ENCODE assay signal across 8 mouse cellular contexts in genomic region chr2:112196859-112197258, GRCm38 (mm10). TPM values are rescaled to one million over a fixed set of nuclear protein-coding genes. Genes with fewer than 3 reads are reported as not detected.
DNase-seq lines count a peak whose midpoint lies in the region; ATAC-seq lines count a peak whose summit lies in the region.

No protein-coding gene starts in this region.

- no peak overlapping the region for H3K4me2 ChIP-seq in midbrain, embryonic 11.5 days
- H3K4me2 ChIP-seq in midbrain, embryonic 13.5 days (replicated peaks), result no peak overlapping the region

- H3K9ac ChIP-seq in midbrain, embryonic 11.5 days (ENCODE audit: low read length), result no peak overlapping the region
- no peak overlapping the region for H3K9ac ChIP-seq in midbrain, embryonic 13.5 days (replicated peaks)

- no peak overlapping the region for H3K27ac ChIP-seq in midbrain, embryonic 11.5 days (ENCODE audit: low read depth, low read length)
- no peak overlapping the region for H3K27ac ChIP-seq in midbrain, embryonic 10.5 days (replicated peaks)
- H3K27ac ChIP-seq in midbrain, embryonic 13.5 days, result no peak overlapping the region

- H3K27me3 ChIP-seq in midbrain, embryonic 11.5 days (ENCODE audit: control insufficient read depth, insufficient read depth, low read length), result no peaks in the 10 kb centered on the region
- no peaks in the 10 kb centered on the region for H3K27me3 ChIP-seq in midbrain, embryonic 10.5 days (ENCODE audit: low read depth, poor library complexity, severe bottlenecking)
- no peaks in the 10 kb centered on the region for H3K27me3 ChIP-seq in midbrain, embryonic 13.5 days

- DNase-seq in midbrain, embryonic 11.5 days (ENCODE audit: low spot score, missing footprints), result peak; percentile 87
- no peak for DNase-seq in midbrain, embryonic 10.5 days (ENCODE audit: low spot score)
- DNase-seq in T-cell, adult 2 months (ENCODE audit: low spot score), result peak; percentile 55
- DNase-seq in cerebellum, postnatal 14 days, result peak; percentile 56 to 66
- DNase-seq in heart, postnatal 14 days, result peak; percentile 36 to 52
- peak; percentile 19 to 50 for DNase-seq in layer of hippocampus, postnatal 10 days (ENCODE audit: low spot score in 2 of 2)
- DNase-seq in thymus, postnatal 36 days, result peak; percentile 13 to 17

- peak; percentile 84; the same call in 1 of the 2 replicates for ATAC-seq in midbrain, embryonic 11.5 days (ENCODE audit: low FRiP score)
- peak; percentile 73; the same call in 1 of the 2 replicates for ATAC-seq in midbrain, embryonic 13.5 days

- intact Hi-C loops in heart, postnatal 14 days (cut with DNase I), result loop anchor here (2.0 to 5.0 kb wide), 2 partner anchors 18 to 285 kb away; partner anchors contain the start of gene Chrm5

- no peaks in the 10 kb centered on the region for H3K36me3 ChIP-seq in midbrain, embryonic 11.5 days (ENCODE audit: control insufficient read depth, insufficient read depth, low read length)
- H3K36me3 ChIP-seq in midbrain, embryonic 10.5 days, result no peaks in the 10 kb centered on the region
- no peaks in the 10 kb centered on the region for H3K36me3 ChIP-seq in midbrain, embryonic 13.5 days

- WGBS in midbrain, embryonic 11.5 days, result 1% methylated on average over 2 of the region's 2 CpGs
- 3% methylated on average over 2 of the region's 2 CpGs for WGBS in midbrain, embryonic 10.5 days
- 1% methylated on average over 2 of the region's 2 CpGs for WGBS in midbrain, embryonic 13.5 days

- no peaks in the 10 kb centered on the region for H3K4me1 ChIP-seq in midbrain, embryonic 11.5 days (ENCODE audit: control insufficient read depth, insufficient read depth, low read length)
- H3K4me1 ChIP-seq in midbrain, embryonic 10.5 days, result no peaks in the 10 kb centered on the region
- H3K4me1 ChIP-seq in midbrain, embryonic 13.5 days (replicated peaks), result no peaks in the 10 kb centered on the region

- H3K4me3 ChIP-seq in midbrain, embryonic 11.5 days (ENCODE audit: low read depth, low read length), result no peak overlapping the region
- H3K4me3 ChIP-seq in midbrain, embryonic 10.5 days, result no peak overlapping the region
- H3K4me3 ChIP-seq in midbrain, embryonic 13.5 days (replicated peaks), result no peak overlapping the region

- H3K9me3 ChIP-seq in midbrain, embryonic 11.5 days (ENCODE audit: control insufficient read depth, low read length), result no peaks in the 10 kb centered on the region
- no peaks in the 10 kb centered on the region for H3K9me3 ChIP-seq in midbrain, embryonic 10.5 days (replicated peaks)
- no peaks in the 10 kb centered on the region for H3K9me3 ChIP-seq in midbrain, embryonic 13.5 days

RNA-seq across cellular contexts. Expression of gene Lpcat4, which starts 42.4 kb away (rescaled TPM):
- polyA plus RNA-seq in midbrain, embryonic 11.5 days (2014; fragmentation: Nextera tagmentation; extraction: Ambion mirVana), result 8.9 and 9.3 TPM in 2 replicates
- 11.4 and 13.7 TPM in 2 replicates for polyA plus RNA-seq in midbrain, embryonic 10.5 days (2016; fragmentation: Nextera tagmentation; extraction: Ambion mirVana)
- total RNA-seq in heart, postnatal 14 days (2021), result 1 to 10 TPM; 4.3 to 4.4 TPM
- total RNA-seq in layer of hippocampus, postnatal 10 days (2021), result 10 to 100 TPM; 59.7 to 62.4 TPM
- polyA plus RNA-seq in midbrain, embryonic 13.5 days (2015; fragmentation: Nextera tagmentation; extraction: Ambion mirVana), result 13.7 and 13.9 TPM in 2 replicates

RNA-seq across cellular contexts. Expression of gene Olfr1318, which starts 42.9 kb away (rescaled TPM):
- polyA plus RNA-seq in midbrain, embryonic 11.5 days (2014; fragmentation: Nextera tagmentation; extraction: Ambion mirVana), result not detected in 2 replicates
- polyA plus RNA-seq in midbrain, embryonic 10.5 days (2016; fragmentation: Nextera tagmentation; extraction: Ambion mirVana), result not detected in 2 replicates
- not detected for total RNA-seq in heart, postnatal 14 days (2021)
- total RNA-seq in layer of hippocampus, postnatal 10 days (2021), result not detected
- not detected in 2 replicates for polyA plus RNA-seq in midbrain, embryonic 13.5 days (2015; fragmentation: Nextera tagmentation; extraction: Ambion mirVana)

RNA-seq across cellular contexts. Expression of gene Olfr1317, which starts 56.7 kb away (rescaled TPM):
- not detected in 2 replicates for polyA plus RNA-seq in midbrain, embryonic 11.5 days (2014; fragmentation: Nextera tagmentation; extraction: Ambion mirVana)
- polyA plus RNA-seq in midbrain, embryonic 10.5 days (2016; fragmentation: Nextera tagmentation; extraction: Ambion mirVana), result not detected in 2 replicates
- total RNA-seq in heart, postnatal 14 days (2021), result not detected
- not detected for total RNA-seq in layer of hippocampus, postnatal 10 days (2021)
- not detected in 2 replicates for polyA plus RNA-seq in midbrain, embryonic 13.5 days (2015; fragmentation: Nextera tagmentation; extraction: Ambion mirVana)
